Mouse (Mus musculus): ENCODE results near the gene Trim28. TPM values are rescaled to one million over a fixed set of nuclear protein-coding genes. Genes with fewer than 3 reads are reported as not detected.

The Trim28 gene
- total and polyA plus RNA-seq, 3 experiments = 500 to 891 (median 516) TPM

- Histone ChIP-seq H3K4me2 (ENCODE audit: insufficient read depth, low read depth, poor library complexity, severe bottlenecking) (no peak overlapping the region), H3K36me3 (replicated peaks in 1 of 2; ENCODE audit: control insufficient read depth in 1 of 2, insufficient read depth in 1 of 2, low read length in 1 of 2) (no peaks in the 10 kb centered on the region), H3K4me1 (ENCODE audit: control insufficient read depth in 1 of 2, insufficient read depth in 2 of 2) (peaks cover 0 to 30% of the 10 kb centered on the region in 2 experiments; a peak in 2 of 4 replicates), H3K27ac (ENCODE audit: insufficient read depth, low read depth) (no peak overlapping the region), H3K79me2 (replicated peaks; ENCODE audit: control insufficient read depth, extremely low read depth, insufficient read depth, poor library complexity, severe bottlenecking) (no peaks in the 10 kb centered on the region), H3K9ac (ENCODE audit: insufficient read depth, low read depth) (no peak overlapping the region), H3K27me3 (replicated peaks) (no peaks in the 10 kb centered on the region), H3K9me3 (replicated peaks; ENCODE audit: low read length) (no peaks in the 10 kb centered on the region), H3K4me3 (replicated peaks in 1 of 3; ENCODE audit: low read depth in 2 of 3, low read length in 2 of 3, poor library complexity in 1 of 3) (no peak overlapping the region)
- dilution Hi-C loops (cut with MboI; ENCODE audit: extremely low pct_ligation_motif_present, extremely low pct_unique_long_range_greater_than_20kb, low sequenced_read_pairs) = no loop called here
- no peak for DNase-seq (ENCODE audit: extremely low read depth)
- no peak for TF ChIP-seq USF1 (IDR thresholded peaks at IDR 0.05; ENCODE audit: low read depth, low read length)
- no peak for TF ChIP-seq JUND (conservative IDR thresholded peaks at IDR 0.05; ENCODE audit: low read depth, low read length)
- no peak for TF ChIP-seq POLR2A (IDR thresholded peaks at IDR 0.05; ENCODE audit: low read depth, low read length)
- in situ Hi-C loops (cut with MboI; ENCODE audit: low pct_ligation_motif_present, low pct_unique_long_range_greater_than_20kb, low sequenced_read_pairs) = no loop called here
Measured at GRCm38 (mm10) chr7:12958948-12959347, 40.0 kb upstream of the Trim28 start.

DNA sequence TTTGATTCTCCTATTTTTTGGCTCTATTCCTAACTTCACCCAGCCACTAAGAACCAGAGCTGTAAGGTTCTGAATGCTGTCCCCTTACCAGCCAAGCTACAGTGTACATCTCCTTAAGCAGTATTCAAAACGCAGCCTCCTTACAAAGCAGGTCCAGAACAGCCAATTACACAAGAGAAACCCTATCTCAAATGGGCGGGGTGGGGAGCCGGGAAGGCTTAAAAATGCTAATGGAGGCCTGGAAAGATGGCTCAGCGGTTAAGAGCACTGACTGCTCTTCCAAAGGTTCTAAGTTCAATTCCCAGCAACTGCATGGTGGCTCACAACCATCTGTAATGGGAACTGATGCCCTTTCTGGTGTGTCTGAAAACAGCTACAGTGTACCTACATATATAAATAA lies 39.2 kb upstream of the Trim28 start:
- Histone ChIP-seq H3K9me3 (replicated peaks; ENCODE audit: low read length) (no peaks in the 10 kb centered on the region), H3K9ac (ENCODE audit: insufficient read depth, low read depth) (no peak overlapping the region), H3K4me1 (ENCODE audit: control insufficient read depth in 1 of 2, insufficient read depth in 2 of 2) (peaks cover 0 to 33% of the 10 kb centered on the region in 2 experiments; a peak in 2 of 4 replicates), H3K36me3 (replicated peaks in 1 of 2; ENCODE audit: control insufficient read depth in 1 of 2, insufficient read depth in 1 of 2, low read length in 1 of 2) (no peaks in the 10 kb centered on the region), H3K27me3 (replicated peaks) (no peaks in the 10 kb centered on the region), H3K27ac (ENCODE audit: insufficient read depth, low read depth) (no peak overlapping the region), H3K4me3 (replicated peaks in 1 of 3; ENCODE audit: low read depth in 2 of 3, low read length in 2 of 3, poor library complexity in 1 of 3) (no peak overlapping the region), H3K4me2 (ENCODE audit: insufficient read depth, low read depth, poor library complexity, severe bottlenecking) (no peak overlapping the region), H3K79me2 (replicated peaks; ENCODE audit: control insufficient read depth, extremely low read depth, insufficient read depth, poor library complexity, severe bottlenecking) (no peaks in the 10 kb centered on the region)
- TF ChIP-seq SIN3A (IDR thresholded peaks at IDR 0.05; ENCODE audit: low read length) (no peak), IRF4 (IDR thresholded peaks at IDR 0.05; ENCODE audit: low read depth, low read length) (no peak), JUN (IDR thresholded peaks at IDR 0.05; ENCODE audit: insufficient read depth, low read depth, low read length) (no peak), NELFE (IDR thresholded peaks at IDR 0.05; ENCODE audit: low read depth, low read length) (no peak), EP300 (IDR thresholded peaks at IDR 0.05; ENCODE audit: low read length) (no peak), RCOR1 (conservative IDR thresholded peaks at IDR 0.05; ENCODE audit: low read depth, low read length) (no peak), TCF12 (IDR thresholded peaks at IDR 0.05; ENCODE audit: low read depth, low read length) (no peak), KAT2A (IDR thresholded peaks at IDR 0.05; ENCODE audit: insufficient replicate concordance, low read length) (no peak), PAX5 (IDR thresholded peaks at IDR 0.05; ENCODE audit: low read length) (no peak), ZMIZ1 (IDR thresholded peaks at IDR 0.05; ENCODE audit: low read depth, low read length) (no peak), CHD1 (IDR thresholded peaks at IDR 0.05; ENCODE audit: low read depth, low read length) (no peak), MAFK (IDR thresholded peaks at IDR 0.05; ENCODE audit: insufficient replicate concordance, low read length) (no peak)
- in situ Hi-C loops (cut with MboI; ENCODE audit: low pct_ligation_motif_present, low pct_unique_long_range_greater_than_20kb, low sequenced_read_pairs) (no loop called here), dilution Hi-C loops (cut with MboI; ENCODE audit: extremely low pct_ligation_motif_present, extremely low pct_unique_long_range_greater_than_20kb, low sequenced_read_pairs) (no loop called here)
- DNase-seq (ENCODE audit: extremely low read depth) = no peak

Measured in CH12.LX (cell line).